Mouse (Mus musculus) heart, embryonic 12.5 days (tissue): ENCODE results near the gene Creb3l1. TPM values are rescaled to one million over a fixed set of nuclear protein-coding genes. Genes with fewer than 3 reads are reported as not detected.

Experiments
- ATAC-seq: fragments of 200-750 bp; cut with Nextera tagmentation; 2 replicates; pipeline ENCODE4 v1.8.0; 2017; ENCODE audit warnings: moderate TSS enrichment, moderate library complexity; ENCODE audit not compliant: insufficient number of reproducible peaks, low FRiP score
- H3K27ac ChIP-seq: fragments of 300-500 bp; sonication (generic); 2 replicates; pipeline ENCODE4 v1.5.1; 2016; ENCODE audit warnings: mild to moderate bottlenecking, moderate library complexity; ENCODE audit not compliant: poor library complexity, severe bottlenecking
- H3K27me3 ChIP-seq: fragments of 300-500 bp; sonication (generic); replicated peaks from 2 replicates; pipeline ENCODE4 v1.6.1; 2016; ENCODE audit warnings: mild to moderate bottlenecking, moderate library complexity
- H3K36me3 ChIP-seq: fragments of 300-500 bp; sonication (generic); 2 replicates; pipeline ENCODE4 v1.6.1; 2016; ENCODE audit warnings: mild to moderate bottlenecking, moderate library complexity
- H3K4me1 ChIP-seq: fragments of 300-500 bp; sonication (generic); replicated peaks from 2 replicates; pipeline ENCODE4 v1.6.1; 2016; ENCODE audit warnings: mild to moderate bottlenecking
- H3K4me2 ChIP-seq: fragments of 300-500 bp; sonication (generic); 2 replicates; pipeline ENCODE4 v1.6.1; 2016; ENCODE audit warnings: mild to moderate bottlenecking, moderate library complexity
- H3K4me3 ChIP-seq: fragments of 300-500 bp; sonication (generic); 2 replicates; pipeline ENCODE4 v1.5.1; 2016; ENCODE audit warnings: mild to moderate bottlenecking
- H3K9ac ChIP-seq: fragments of 300-500 bp; sonication (generic); 2 replicates; pipeline ENCODE4 v1.6.1; 2016; ENCODE audit warnings: mild to moderate bottlenecking, moderate library complexity
- H3K9me3 ChIP-seq: fragments of 300-500 bp; sonication (generic); replicated peaks from 2 replicates; pipeline ENCODE4 v1.6.1; 2016; ENCODE audit warnings: mild to moderate bottlenecking, moderate library complexity
- WGBS: fragments of 180-500 bp; shearing (Covaris S2); methylation state at CpG from one replicate; pipeline ENCODE4 v1.1.7; 2016; 5-methylcytosine and 5-hydroxymethylcytosine counted together
- polyA plus RNA-seq: library from polyadenylated mRNA; unstranded; fragments of >200 nt; fragmentation: Nextera tagmentation; extraction: Ambion mirVana; gene quantifications from 2 replicates; pipeline ENCODE4 v1.2.1, GENCODE M21; 2016

Creb3l1 gene
- polyA plus RNA-seq, 1 experiment from 2014 or later, result 6.7 TPM

GRCm38 (mm10) chr2:91962864-91963401 lies 61.4 kb downstream of the Creb3l1 start:
- Histone ChIP-seq H3K9ac (peak overlapping the region; percentile 94), H3K4me1 (peaks cover 74% of the 10 kb centered on the region), H3K36me3 (0 out of 2 replicates have a peak, but pooled peaks cover 3% of the 10 kb centered on the region), H3K4me2 (peak overlapping the region; percentile 96), H3K9me3 (no peaks in the 10 kb centered on the region), H3K27me3 (no peaks in the 10 kb centered on the region), H3K4me3 (peak overlapping the region; percentile 89), H3K27ac (peak overlapping the region; percentile 80)
- WGBS, result under 1% methylated on average over 39 of the region's 39 CpGs
- ATAC-seq, result peak; percentile 23

GRCm38 (mm10) chr2:91961901-91962761 lies 62.2 kb downstream of the Creb3l1 start:
- WGBS, result 45% methylated on average over 4 of the region's 4 CpGs
- peak overlapping the region; percentile 96 for H3K4me2 ChIP-seq
- peak overlapping the region; percentile 6; the same call in 1 of the 2 replicates for H3K27ac ChIP-seq
- H3K9ac ChIP-seq, result peak overlapping the region; percentile 94
- H3K4me1 ChIP-seq, result peaks cover 82% of the 10 kb centered on the region
- H3K36me3 ChIP-seq, result 0 out of 2 replicates have a peak, but pooled peaks cover 3% of the 10 kb centered on the region
- no peaks in the 10 kb centered on the region for H3K9me3 ChIP-seq
- ATAC-seq, result no peak
- no peaks in the 10 kb centered on the region for H3K27me3 ChIP-seq
- peak overlapping the region; percentile 89 for H3K4me3 ChIP-seq

GRCm38 (mm10) chr2:91960459-91960858 lies 63.8 kb downstream of the Creb3l1 start:
- Histone ChIP-seq H3K27ac (no peak overlapping the region), H3K4me2 (no peak overlapping the region), H3K9ac (0 out of 2 replicates have a peak overlapping the region, but pooled peaks have one; percentile 41), H3K4me1 (peaks cover 88% of the 10 kb centered on the region), H3K4me3 (no peak overlapping the region), H3K27me3 (no peaks in the 10 kb centered on the region), H3K9me3 (no peaks in the 10 kb centered on the region), H3K36me3 (0 out of 2 replicates have a peak, but pooled peaks cover 3% of the 10 kb centered on the region)
- ATAC-seq, result no peak
- WGBS, result 89% methylated on average over 5 of the region's 5 CpGs

- H3K9ac ChIP-seq, result peak overlapping the region; percentile 41; the same call in 1 of the 2 replicates
- H3K4me1 ChIP-seq, result peaks cover 88% of the 10 kb centered on the region
- no peaks in the 10 kb centered on the region for H3K9me3 ChIP-seq
- no peak overlapping the region for H3K4me3 ChIP-seq
- H3K36me3 ChIP-seq, result 0 out of 2 replicates have a peak, but pooled peaks cover 3% of the 10 kb centered on the region
- no peak for ATAC-seq
- WGBS, result 78% methylated on average over 11 of the region's 11 CpGs
- H3K27ac ChIP-seq, result peak overlapping the region; percentile 34; the same call in 1 of the 2 replicates
- H3K4me2 ChIP-seq, result no peak overlapping the region
- H3K27me3 ChIP-seq, result no peaks in the 10 kb centered on the region
Observed at GRCm38 (mm10) chr2:91959544-91960410, 64.5 kb downstream of the Creb3l1 start.

- Histone ChIP-seq H3K4me3 (no peak overlapping the region), H3K4me2 (no peak overlapping the region; the same call in 1 of the 2 replicates), H3K9me3 (no peaks in the 10 kb centered on the region), H3K27ac (peak overlapping the region; percentile 34; the same call in 1 of the 2 replicates), H3K27me3 (no peaks in the 10 kb centered on the region), H3K4me1 (peaks cover 88% of the 10 kb centered on the region), H3K36me3 (0 out of 2 replicates have a peak, but pooled peaks cover 3% of the 10 kb centered on the region), H3K9ac (0 out of 2 replicates have a peak overlapping the region, but pooled peaks have one; percentile 41)
- ATAC-seq, result no peak
- 40% methylated on average over 10 of the region's 10 CpGs for WGBS
Observed at GRCm38 (mm10) chr2:91958701-91959457, 65.4 kb downstream of the Creb3l1 start.

GRCm38 (mm10) chr2:91958049-91958448 lies 66.3 kb downstream of the Creb3l1 start:
- Histone ChIP-seq H3K4me1 (peaks cover 94% of the 10 kb centered on the region), H3K9ac (0 out of 2 replicates have a peak overlapping the region, but pooled peaks have one; percentile 1), H3K27me3 (no peaks in the 10 kb centered on the region), H3K4me3 (no peak overlapping the region), H3K27ac (peak overlapping the region; percentile 90), H3K9me3 (no peaks in the 10 kb centered on the region), H3K4me2 (no peak overlapping the region), H3K36me3 (0 out of 2 replicates have a peak, but pooled peaks cover 3% of the 10 kb centered on the region)
- WGBS, result 81% methylated on average over 8 of the region's 8 CpGs
- no peak for ATAC-seq

GRCm38 (mm10) chr2:91957096-91957495 lies 67.2 kb downstream of the Creb3l1 start:
- Histone ChIP-seq H3K27ac (peak overlapping the region; percentile 90), H3K9me3 (no peaks in the 10 kb centered on the region), H3K4me3 (no peak overlapping the region), H3K36me3 (0 out of 2 replicates have a peak, but pooled peaks cover 3% of the 10 kb centered on the region), H3K27me3 (no peaks in the 10 kb centered on the region), H3K4me1 (peaks cover 92% of the 10 kb centered on the region), H3K4me2 (peak overlapping the region; percentile 52), H3K9ac (peak overlapping the region; percentile 29; the same call in 1 of the 2 replicates)
- ATAC-seq, result peak; percentile 69
- WGBS, result 15% methylated on average over 4 of the region's 4 CpGs

- WGBS, result 83% methylated on average over 6 of the region's 6 CpGs
- Histone ChIP-seq H3K27ac (0 out of 2 replicates have a peak overlapping the region, but pooled peaks have one; percentile 53), H3K9ac (no peak overlapping the region)
Observed at GRCm38 (mm10) chr2:91955875-91956274, 68.4 kb downstream of the Creb3l1 start.

GRCm38 (mm10) chr2:91955121-91955591 lies 69.1 kb downstream of the Creb3l1 start:
- Histone ChIP-seq H3K27ac (peak overlapping the region; percentile 53; the same call in 1 of the 2 replicates), H3K4me1 (peaks cover 91% of the 10 kb centered on the region), H3K36me3 (0 out of 2 replicates have a peak, but pooled peaks cover 3% of the 10 kb centered on the region), H3K9ac (0 out of 2 replicates have a peak overlapping the region, but pooled peaks have one; percentile 16), H3K9me3 (no peaks in the 10 kb centered on the region), H3K4me2 (no peak overlapping the region), H3K4me3 (no peak overlapping the region), H3K27me3 (no peaks in the 10 kb centered on the region)
- 69% methylated on average over 4 of the region's 4 CpGs for WGBS
- no peak for ATAC-seq

More at GRCm38 (mm10) chr2:91955875-91956274, 68.4 kb downstream of the Creb3l1 start:
- no peak overlapping the region for H3K4me3 ChIP-seq
- H3K9me3 ChIP-seq, result no peaks in the 10 kb centered on the region
- no peak for ATAC-seq
- no peak overlapping the region for H3K4me2 ChIP-seq
- peaks cover 90% of the 10 kb centered on the region for H3K4me1 ChIP-seq
- 0 out of 2 replicates have a peak, but pooled peaks cover 3% of the 10 kb centered on the region for H3K36me3 ChIP-seq
- H3K27me3 ChIP-seq, result no peaks in the 10 kb centered on the region
